Mouse (Mus musculus) T-helper 2 cell (primary cell): Measurements from ENCODE around the gene Cyb561d1.

Experiments
- in situ Hi-C: fragments of 300-600 bp; cut with MboI, MseI; formaldehyde crosslinking; loops from one replicate; pipeline ENCODE4 v1.15.1; 2025; ENCODE audit warnings: high pct_unique_total_duplicates

The Cyb561d1 gene

GRCm38 (mm10) chr3:108167499-108167898, 33.5 kb downstream of the Cyb561d1 start:
- in situ Hi-C loops: loop anchor here (5.0 to 25.0 kb wide), 2 partner anchors 85 to 220 kb away; partner anchors contain the start of gene Psrc1

GRCm38 (mm10) chr3:108166486-108167211, 34.4 kb downstream of the Cyb561d1 start:
- in situ Hi-C loops: loop anchor here (5.0 to 25.0 kb wide), 2 partner anchors 86 to 221 kb away; partner anchors contain the start of gene Psrc1

- in situ Hi-C loops: loop anchor here (5.0 to 25.0 kb wide), 2 partner anchors 87 to 222 kb away; partner anchors contain the start of gene Psrc1
Observed at GRCm38 (mm10) chr3:108165532-108166315, 35.3 kb downstream of the Cyb561d1 start.

DNA sequence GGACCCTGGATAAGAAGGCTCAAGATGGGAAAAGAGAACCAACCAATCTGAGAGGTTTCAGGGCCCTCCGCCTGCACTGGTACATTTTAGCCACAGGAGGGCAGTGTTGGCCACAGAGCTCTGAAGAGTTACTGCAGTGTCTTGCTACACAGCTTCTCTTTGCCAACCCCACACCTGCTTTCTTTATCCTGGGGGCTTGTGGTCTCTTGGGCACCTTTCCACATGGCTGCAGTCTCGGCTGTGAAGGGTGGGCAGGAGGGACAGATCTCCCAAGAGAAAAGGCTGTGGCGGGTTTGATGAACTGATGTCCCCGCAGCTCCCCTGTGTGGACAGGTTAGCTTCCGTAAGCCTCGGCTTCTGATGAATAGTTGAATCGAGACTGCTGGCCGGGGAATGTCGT, 36.2 kb downstream of the Cyb561d1 start:
- in situ Hi-C loops: loop anchor here (5.0 to 25.0 kb wide), 2 partner anchors 87 to 222 kb away; partner anchors contain the start of gene Psrc1

GRCm38 (mm10) chr3:108164091-108164490, 36.9 kb downstream of the Cyb561d1 start:
- in situ Hi-C loops: loop anchor here (25.0 kb wide), 1 partner anchor 223 kb away; the partner anchor contains the start of gene Psrc1

DNA sequence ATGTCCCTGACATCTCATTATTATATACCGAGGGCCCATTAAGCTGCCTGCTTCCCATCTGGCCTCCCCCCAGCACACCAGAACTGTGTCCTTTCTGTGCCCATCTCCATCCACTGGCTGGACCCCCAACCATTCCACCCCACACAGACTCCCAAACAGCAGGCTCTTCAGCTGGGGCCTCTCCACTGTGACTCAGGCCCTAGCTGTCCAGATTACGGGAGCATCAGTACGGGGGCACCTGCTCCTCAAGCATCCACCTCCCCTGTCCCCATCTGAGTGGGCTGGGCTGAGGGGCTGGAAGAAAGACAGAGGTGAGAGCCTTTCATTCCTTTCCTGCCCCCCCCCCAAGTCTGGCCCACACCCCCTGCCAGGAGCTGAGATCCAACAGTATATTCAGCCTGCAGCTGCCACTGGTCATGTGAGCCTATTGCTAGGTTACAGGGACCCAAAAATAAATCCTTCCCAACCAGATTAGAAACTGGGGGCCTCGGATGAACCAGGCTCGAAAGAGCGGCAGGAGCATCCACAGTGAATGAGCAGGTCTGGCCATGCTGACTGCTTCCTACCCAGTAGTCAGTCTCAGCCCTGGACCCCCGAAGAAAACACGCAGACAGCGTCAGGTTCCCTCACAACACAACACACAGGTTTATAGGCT, 42.5 kb downstream of the Cyb561d1 start:
- in situ Hi-C loops: loop anchor here (25.0 kb wide), 1 partner anchor 229 kb away; the partner anchor contains the start of gene Psrc1

DNA sequence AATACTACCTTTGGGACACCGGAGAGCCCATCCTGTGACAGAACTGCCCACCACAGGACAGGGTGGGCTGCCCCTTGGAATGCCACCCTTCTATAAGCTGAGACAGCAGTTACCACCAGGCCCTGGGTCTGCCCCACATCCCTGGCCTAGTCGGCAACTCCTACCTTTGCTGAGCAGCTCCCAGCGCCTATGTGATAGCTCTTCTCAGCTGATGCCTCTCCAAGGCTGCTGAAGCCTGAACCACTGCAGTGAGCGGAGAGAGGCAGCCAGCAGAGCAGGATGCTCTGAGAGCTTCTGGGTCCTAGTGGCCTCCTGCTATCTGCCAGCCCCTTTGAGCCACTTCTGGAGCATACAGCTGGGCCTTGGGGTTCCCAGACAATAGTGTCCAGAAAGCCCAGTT, 46.4 kb downstream of the Cyb561d1 start, which contains the start of gene Gpr61:
TSS of gene Gpr61 (minus strand) at position 227 of the 400 bp plus-strand sequence.
- in situ Hi-C loops: loop anchor here (5.0 to 25.0 kb wide), 3 partner anchors 72 to 233 kb away; partner anchors contain the start of genes Gstm7 and Psrc1

DNA sequence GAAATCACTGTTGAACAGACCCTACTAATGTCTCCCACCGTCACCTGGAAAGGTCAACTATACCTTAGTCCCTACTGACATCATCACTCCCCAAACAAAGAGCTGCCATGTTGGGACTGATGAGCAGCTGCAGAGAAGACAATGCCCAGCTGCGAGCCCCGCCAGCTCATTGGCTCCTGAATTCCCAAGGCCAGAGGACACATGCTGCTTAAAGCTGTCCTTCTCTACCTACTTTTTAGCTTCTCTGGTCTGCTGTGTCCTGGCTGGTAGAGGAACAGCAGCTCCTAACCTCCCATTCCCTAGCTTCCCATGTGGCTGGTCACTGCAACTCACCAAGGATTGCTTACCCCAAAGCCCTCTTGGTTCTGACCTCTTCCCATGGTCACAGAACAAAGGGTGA, 48.7 kb downstream of the Cyb561d1 start:
- in situ Hi-C loops: loop anchor here (5.0 to 25.0 kb wide), 3 partner anchors 70 to 235 kb away; partner anchors contain the start of genes Gstm7 and Psrc1

DNA sequence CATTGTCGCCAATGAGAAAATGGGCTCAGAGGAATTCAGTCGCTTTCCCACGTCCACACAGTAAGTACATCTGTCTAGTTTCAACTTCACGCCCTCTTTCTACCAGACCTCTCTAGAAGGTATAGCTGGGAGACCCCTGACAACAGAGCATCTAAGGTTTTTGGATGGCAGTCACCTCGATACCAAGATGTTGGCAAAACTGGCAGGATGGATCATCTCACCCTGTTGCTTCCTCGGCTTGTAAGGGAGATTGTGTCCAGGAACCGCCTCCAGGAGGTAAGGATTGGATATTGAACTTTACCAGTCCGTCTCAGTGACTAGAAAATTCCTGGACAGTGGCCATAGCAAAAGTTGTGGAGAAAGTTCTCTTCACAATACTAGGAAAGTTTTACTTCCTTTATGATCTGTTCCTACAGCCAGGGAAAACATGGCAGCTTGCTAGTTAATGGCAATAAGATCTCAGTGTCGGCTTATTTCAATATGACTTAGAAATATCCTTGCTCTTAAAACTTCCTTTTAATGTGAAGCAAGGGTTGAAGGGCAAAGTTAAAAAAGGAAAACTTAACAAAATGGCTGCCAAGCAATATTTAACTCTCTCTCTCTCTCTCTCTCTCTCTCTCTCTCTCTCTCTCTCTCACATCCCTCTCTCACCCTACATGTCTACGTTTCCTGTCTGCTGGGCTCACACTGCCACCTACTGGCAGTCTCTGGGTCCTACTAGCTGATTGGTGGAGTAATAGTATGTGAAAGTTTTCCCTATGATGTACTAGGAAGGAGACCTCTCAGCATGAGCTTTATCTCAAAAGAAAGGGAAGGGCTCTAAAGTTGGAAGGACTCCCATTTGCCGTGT, 53.4 kb downstream of the Cyb561d1 start:
- in situ Hi-C loops: no loop called here

- in situ Hi-C loops: no loop called here
Observed at GRCm38 (mm10) chr3:108146671-108147070, 54.3 kb downstream of the Cyb561d1 start.
